17 mouse cellular contexts compared by ENCODE assay signal in the genomic region with DNA sequence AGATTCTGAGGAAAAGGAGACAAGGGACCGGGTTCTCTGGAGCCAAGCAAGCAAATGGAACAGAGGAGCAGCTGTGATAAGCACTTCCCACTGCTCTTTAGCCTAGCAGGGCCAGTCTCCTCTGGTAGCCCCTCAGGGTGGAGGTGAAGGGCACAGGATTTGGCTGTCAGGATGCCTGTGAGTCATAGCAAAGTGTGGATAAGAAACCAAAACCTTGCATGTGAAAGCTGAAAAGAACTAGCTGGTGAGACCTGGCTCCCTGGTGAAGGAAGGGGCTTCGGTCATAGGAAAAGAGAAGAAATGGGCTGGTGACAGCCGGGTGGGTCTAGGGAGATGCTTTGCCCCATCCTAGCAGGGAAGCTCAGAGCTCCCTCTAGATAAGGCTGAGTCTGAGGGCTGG. TPM values are rescaled to one million over a fixed set of nuclear protein-coding genes. Genes with fewer than 3 reads are reported as not detected.
DNase-seq lines count a peak whose midpoint lies in the region; ATAC-seq and TF ChIP-seq lines count a peak whose summit lies in the region.
"Had no signal": no experiment of that assay in that cellular context is flagged by ENCODE, and none has a peak within 500 bp of the region (broad histone marks: within the 10 kb centered on the region; RNA-seq: fewer than 3 reads in every experiment).

No protein-coding gene starts in this region.

- TF ChIP-seq EP300 in lung, postnatal 0 days (IDR thresholded peaks at IDR 0.05): no peak

- H3K36me3 ChIP-seq in intestine, postnatal 0 days (ENCODE audit: control insufficient read depth, insufficient read depth): no peaks in the 10 kb centered on the region
- no peaks in the 10 kb centered on the region for H3K36me3 ChIP-seq in intestine, embryonic 15.5 days
- H3K36me3 ChIP-seq in lung, postnatal 0 days (ENCODE audit: insufficient read depth, low read length): no peaks in the 10 kb centered on the region
- H3K36me3 ChIP-seq in embryonic facial prominence, embryonic 10.5 days (replicated peaks): no peaks in the 10 kb centered on the region
- H3K36me3 ChIP-seq in forebrain, embryonic 13.5 days (ENCODE audit: poor library complexity, severe bottlenecking): no peaks in the 10 kb centered on the region
- H3K36me3 ChIP-seq: embryonic facial prominence, embryonic 13.5 days; forebrain, embryonic 15.5 days; G1E had no signal

- ATAC-seq in intestine, postnatal 0 days: no peak
- ATAC-seq in intestine, embryonic 15.5 days: no peak
- no peak; the same call in 1 of the 2 replicates for ATAC-seq in lung, postnatal 0 days
- ATAC-seq in forebrain, embryonic 13.5 days: no peak
- ATAC-seq: forebrain, embryonic 15.5 days had no signal

- H3K27ac ChIP-seq in intestine, postnatal 0 days (ENCODE audit: low read depth, low read length): no peak overlapping the region
- no peak overlapping the region for H3K27ac ChIP-seq in intestine, embryonic 15.5 days
- no peak overlapping the region for H3K27ac ChIP-seq in lung, postnatal 0 days (ENCODE audit: low read length)
- H3K27ac ChIP-seq in embryonic facial prominence, embryonic 10.5 days (replicated peaks): 0 out of 2 replicates have a peak overlapping the region, but pooled peaks have one; percentile 19
- no peak overlapping the region for H3K27ac ChIP-seq in forebrain, embryonic 13.5 days
- H3K27ac ChIP-seq: embryonic facial prominence, embryonic 13.5 days; forebrain, embryonic 15.5 days had no signal

- WGBS in intestine, postnatal 0 days: 92% methylated on average over 3 of the region's 3 CpGs
- WGBS in intestine, embryonic 15.5 days: 88% methylated on average over 3 of the region's 3 CpGs
- WGBS in lung, postnatal 0 days: 70% methylated on average over 3 of the region's 3 CpGs
- 90% methylated on average over 3 of the region's 3 CpGs for WGBS in embryonic facial prominence, embryonic 10.5 days
- 90% methylated on average over 3 of the region's 3 CpGs for WGBS in forebrain, embryonic 13.5 days

- 0 out of 2 replicates have a peak, but pooled peaks have one; percentile 3 for TF ChIP-seq CTCF in intestine, postnatal 0 days (IDR thresholded peaks at IDR 0.05; ENCODE audit: low read depth)
- no peak for TF ChIP-seq CTCF in lung, postnatal 0 days (IDR thresholded peaks at IDR 0.05)

- H3K4me1 ChIP-seq in intestine, postnatal 0 days (replicated peaks; ENCODE audit: control insufficient read depth, insufficient read depth, low read length): no peaks in the 10 kb centered on the region
- peaks cover 29% of the 10 kb centered on the region for H3K4me1 ChIP-seq in intestine, embryonic 15.5 days (replicated peaks)
- H3K4me1 ChIP-seq in lung, postnatal 0 days (ENCODE audit: insufficient read depth, low read depth, low read length): peaks cover 17% of the 10 kb centered on the region; the same call in 1 of the 2 replicates
- H3K4me1 ChIP-seq in embryonic facial prominence, embryonic 10.5 days: peaks cover 38% of the 10 kb centered on the region
- H3K4me1 ChIP-seq in forebrain, embryonic 13.5 days: peaks cover 8% of the 10 kb centered on the region

- no peaks in the 10 kb centered on the region for H3K27me3 ChIP-seq in intestine, postnatal 0 days (replicated peaks; ENCODE audit: control insufficient read depth, insufficient read depth, low read length)
- H3K27me3 ChIP-seq in intestine, embryonic 15.5 days (replicated peaks): no peaks in the 10 kb centered on the region
- no peaks in the 10 kb centered on the region for H3K27me3 ChIP-seq in lung, postnatal 0 days (replicated peaks; ENCODE audit: insufficient read depth, low read length)
- no peaks in the 10 kb centered on the region for H3K27me3 ChIP-seq in embryonic facial prominence, embryonic 10.5 days (replicated peaks; ENCODE audit: low read depth, poor library complexity, severe bottlenecking)
- H3K27me3 ChIP-seq in forebrain, embryonic 13.5 days: no peaks in the 10 kb centered on the region
- H3K27me3 ChIP-seq: embryonic facial prominence, embryonic 13.5 days; forebrain, embryonic 15.5 days had no signal

- peak; percentile 14 for DNase-seq in adrenal gland, adult 8-10 months
- DNase-seq in adrenal gland, postnatal 4 days (ENCODE audit: low spot score in 2 of 2): no peak
- no peak for DNase-seq in lung, postnatal 0 days (ENCODE audit: low spot score)
- no peak for DNase-seq in lung, postnatal 4 days
- no peak for DNase-seq in embryonic facial prominence, embryonic 10.5 days (ENCODE audit: low spot score)
- DNase-seq: cerebellum, adult 11 months; cerebellum, postnatal 10 days; gastrocnemius, postnatal 25 days; kidney, adult 9 months; lung, postnatal 10 days had no signal

- H3K4me3 ChIP-seq in intestine, postnatal 0 days (ENCODE audit: low read depth, low read length): no peak overlapping the region
- H3K4me3 ChIP-seq in intestine, embryonic 15.5 days (replicated peaks): no peak overlapping the region
- H3K4me3 ChIP-seq in lung, postnatal 0 days (ENCODE audit: low read depth, low read length): no peak overlapping the region
- H3K4me3 ChIP-seq in embryonic facial prominence, embryonic 10.5 days: no peak overlapping the region
- H3K4me3 ChIP-seq in forebrain, embryonic 13.5 days: no peak overlapping the region
- H3K4me3 ChIP-seq: embryonic facial prominence, embryonic 13.5 days; forebrain, embryonic 15.5 days had no signal

- H3K4me2 ChIP-seq in intestine, postnatal 0 days (replicated peaks; ENCODE audit: low read depth): no peak overlapping the region
- H3K4me2 ChIP-seq in intestine, embryonic 15.5 days (replicated peaks): no peak overlapping the region
- 0 out of 2 replicates have a peak overlapping the region, but pooled peaks have one; percentile 9 for H3K4me2 ChIP-seq in lung, postnatal 0 days (replicated peaks; ENCODE audit: low read depth, low read length)
- no peak overlapping the region for H3K4me2 ChIP-seq in forebrain, embryonic 13.5 days
- H3K4me2 ChIP-seq: embryonic facial prominence, embryonic 13.5 days; forebrain, embryonic 15.5 days; heart, embryonic 11.5 days had no signal

- H3K9ac ChIP-seq in intestine, postnatal 0 days (ENCODE audit: low read depth, low read length): no peak overlapping the region
- no peak overlapping the region for H3K9ac ChIP-seq in intestine, embryonic 15.5 days
- H3K9ac ChIP-seq in lung, postnatal 0 days (replicated peaks; ENCODE audit: low read depth): no peak overlapping the region
- H3K9ac ChIP-seq in forebrain, embryonic 13.5 days: no peak overlapping the region
- H3K9ac ChIP-seq: embryonic facial prominence, embryonic 13.5 days; forebrain, embryonic 15.5 days had no signal

- no peaks in the 10 kb centered on the region for H3K9me3 ChIP-seq in intestine, postnatal 0 days (ENCODE audit: control insufficient read depth)
- H3K9me3 ChIP-seq in intestine, embryonic 15.5 days: no peaks in the 10 kb centered on the region
- no peaks in the 10 kb centered on the region for H3K9me3 ChIP-seq in lung, postnatal 0 days (ENCODE audit: low read length)
- H3K9me3 ChIP-seq in embryonic facial prominence, embryonic 10.5 days: no peaks in the 10 kb centered on the region
- H3K9me3 ChIP-seq in forebrain, embryonic 13.5 days (replicated peaks): no peaks in the 10 kb centered on the region
- H3K9me3 ChIP-seq: embryonic facial prominence, embryonic 13.5 days; forebrain, embryonic 15.5 days had no signal

RNA-seq across cellular contexts. Expression of gene Srgap1, which starts 30.5 kb away (rescaled TPM):
- total RNA-seq in adrenal gland, adult 8-10 months (2022): 1 to 10 TPM; 1.2 to 2.0 (median 1.6) TPM
- 10 to 100 TPM in 1 of 2 experiments, 1 to 10 TPM in 1; 8.5 to 13.5 TPM for total RNA-seq in adrenal gland, postnatal 4 days (2021)
- polyA plus RNA-seq in intestine, postnatal 0 days (2015; fragmentation: Nextera tagmentation; extraction: Ambion mirVana): 2.6 and 3.3 TPM in 2 replicates
- polyA plus RNA-seq in intestine, embryonic 15.5 days (2015; fragmentation: Nextera tagmentation; extraction: Ambion mirVana): 7.4 and 7.7 TPM in 2 replicates
- 7.4 and 11.8 TPM in 2 replicates for polyA plus RNA-seq in lung, postnatal 0 days (2015; fragmentation: Nextera tagmentation; extraction: Ambion mirVana)
- 7.4 and 9.4 TPM in 2 replicates for polyA plus RNA-seq in embryonic facial prominence, embryonic 10.5 days (2016; fragmentation: Nextera tagmentation; extraction: Ambion mirVana)
- 22.2 and 24.6 TPM in 2 replicates for polyA plus RNA-seq in forebrain, embryonic 13.5 days (2015; fragmentation: Nextera tagmentation; extraction: Ambion mirVana)
- polyA plus RNA-seq: G1E had no signal
